Mouse (Mus musculus): ENCODE results near the gene Ggps1. TPM values are rescaled to one million over a fixed set of nuclear protein-coding genes. Genes with fewer than 3 reads are reported as not detected.

Ggps1 gene
- 79.2 and 83.9 TPM in 2 replicates for polyA plus RNA-seq (2015; fragmentation: Nextera tagmentation; extraction: Ambion mirVana)

DNA sequence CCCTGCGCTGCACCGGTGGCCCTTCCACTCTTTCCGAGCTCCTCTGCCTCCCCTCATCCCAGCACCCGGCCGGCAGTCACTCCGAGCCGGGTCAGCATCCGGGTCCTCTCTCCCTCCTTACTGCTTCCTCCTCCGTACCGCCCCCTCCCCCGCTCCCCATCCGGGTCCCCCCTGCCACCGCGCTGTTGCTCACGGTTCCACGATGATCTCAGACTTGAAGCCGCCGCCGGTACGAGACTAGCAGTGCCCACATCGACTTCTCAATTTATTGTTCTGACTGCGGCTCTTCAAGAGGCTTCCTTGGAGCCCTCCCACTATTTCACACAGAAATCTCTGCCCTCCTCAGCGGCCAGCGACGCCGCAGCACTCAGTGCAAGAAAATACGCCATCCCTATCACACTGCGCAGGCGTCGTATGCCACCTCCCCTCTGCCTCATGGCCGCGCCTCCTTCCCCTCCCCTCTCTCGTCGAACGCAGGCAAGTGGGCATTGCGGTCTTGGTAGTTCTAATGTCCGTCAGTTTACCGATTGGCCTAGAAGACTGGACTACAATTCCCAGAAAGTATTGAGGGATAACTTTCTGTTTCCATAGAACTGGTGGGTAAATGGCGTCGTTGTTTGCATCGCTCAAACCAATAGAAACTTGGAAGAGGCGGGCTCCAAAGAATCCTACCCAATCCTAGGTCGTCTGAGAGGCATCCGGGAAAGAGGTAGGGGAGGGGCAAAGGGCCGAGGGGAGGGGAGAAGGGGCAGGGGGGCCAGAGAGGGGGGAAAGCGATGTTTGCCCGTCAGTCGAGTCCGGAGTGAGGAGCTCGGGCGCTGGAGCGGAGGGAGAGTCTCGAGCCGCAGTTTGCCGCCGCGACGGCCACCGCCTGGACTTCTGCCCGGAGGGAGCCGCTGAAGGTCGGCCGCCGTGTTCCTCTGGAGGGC, at the start of gene Ggps1, which contains the start of gene Arid4b:
Gene Ggps1 (minus strand): TSS at position 476 of the 929 bp plus-strand sequence.
Gene Arid4b (plus strand): TSS at position 220 of the 929 bp plus-strand sequence.
- H3K9me3 ChIP-seq, result no peaks in the 10 kb centered on the region

DNA sequence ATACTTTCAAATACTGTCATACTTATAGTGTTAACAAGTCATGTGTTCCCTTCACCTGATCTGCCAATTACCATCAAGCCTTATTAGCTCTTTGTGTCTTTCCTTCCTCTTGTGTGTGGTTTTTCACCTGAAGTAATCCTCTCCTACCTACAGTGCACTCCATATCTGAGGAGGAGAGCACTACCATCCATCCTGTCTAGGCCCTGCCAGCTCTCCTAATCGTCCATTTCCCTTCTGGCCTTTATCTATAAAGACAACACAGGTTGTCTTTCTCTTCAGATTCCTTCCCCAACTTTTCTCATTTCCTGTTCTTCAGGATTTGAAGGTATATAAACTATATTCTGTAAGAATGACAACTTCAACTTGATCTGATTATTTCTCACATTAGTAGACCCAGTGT, 47.9 kb upstream of the Ggps1 start:
- no peak for ATAC-seq (ENCODE audit: low FRiP score)
- H3K9ac ChIP-seq, result no peak overlapping the region
- 79% methylated on average over 1 of the region's 1 CpGs for WGBS
- no peaks in the 10 kb centered on the region for H3K9me3 ChIP-seq
- H3K4me1 ChIP-seq (replicated peaks), result peaks cover 14% of the 10 kb centered on the region
- H3K4me2 ChIP-seq, result no peak overlapping the region
- H3K4me3 ChIP-seq, result no peak overlapping the region
- no peak overlapping the region for H3K27ac ChIP-seq
- H3K27me3 ChIP-seq, result no peaks in the 10 kb centered on the region
- no peaks in the 10 kb centered on the region for H3K36me3 ChIP-seq

More for the DNA sequence above, at the start of gene Ggps1, which contains the start of gene Arid4b:
- H3K27ac ChIP-seq, result peak within 1 kb of the TSS; percentile 98
- H3K27me3 ChIP-seq, result no peaks in the 10 kb centered on the region
- H3K4me1 ChIP-seq (replicated peaks), result peaks cover 43% of the 10 kb centered on the region
- WGBS, result under 1% methylated on average over 62 of the region's 64 CpGs
- H3K36me3 ChIP-seq, result no peaks in the 10 kb centered on the region
- ATAC-seq (ENCODE audit: low FRiP score), result peak; percentile 97
- H3K4me2 ChIP-seq, result peak within 1 kb of the TSS; percentile 84
- H3K9ac ChIP-seq, result peak within 1 kb of the TSS; percentile 99
- peak within 1 kb of the TSS; percentile 99 for H3K4me3 ChIP-seq

- H3K27ac ChIP-seq, result no peak overlapping the region
- no peak overlapping the region for H3K4me2 ChIP-seq
- no peaks in the 10 kb centered on the region for H3K27me3 ChIP-seq
- ATAC-seq (ENCODE audit: low FRiP score), result no peak
- no peaks in the 10 kb centered on the region for H3K9me3 ChIP-seq
- H3K4me3 ChIP-seq, result no peak overlapping the region
- H3K9ac ChIP-seq, result no peak overlapping the region
- WGBS, result 68% methylated on average over 2 of the region's 2 CpGs
- H3K4me1 ChIP-seq (replicated peaks), result peaks cover 14% of the 10 kb centered on the region
- H3K36me3 ChIP-seq, result no peaks in the 10 kb centered on the region
Measured at GRCm38 (mm10) chr13:14110154-14110873, 47.0 kb upstream of the Ggps1 start.

GRCm38 (mm10) chr13:14103026-14103425, 39.7 kb upstream of the Ggps1 start:
- H3K9me3 ChIP-seq, result no peaks in the 10 kb centered on the region
- H3K4me3 ChIP-seq, result no peak overlapping the region
- H3K9ac ChIP-seq, result no peak overlapping the region
- no peaks in the 10 kb centered on the region for H3K4me1 ChIP-seq (replicated peaks)
- H3K36me3 ChIP-seq, result no peaks in the 10 kb centered on the region
- 67% methylated on average over 1 of the region's 1 CpGs for WGBS
- no peaks in the 10 kb centered on the region for H3K27me3 ChIP-seq
- no peak overlapping the region for H3K4me2 ChIP-seq
- no peak for ATAC-seq (ENCODE audit: low FRiP score)
- H3K27ac ChIP-seq, result no peak overlapping the region

DNA sequence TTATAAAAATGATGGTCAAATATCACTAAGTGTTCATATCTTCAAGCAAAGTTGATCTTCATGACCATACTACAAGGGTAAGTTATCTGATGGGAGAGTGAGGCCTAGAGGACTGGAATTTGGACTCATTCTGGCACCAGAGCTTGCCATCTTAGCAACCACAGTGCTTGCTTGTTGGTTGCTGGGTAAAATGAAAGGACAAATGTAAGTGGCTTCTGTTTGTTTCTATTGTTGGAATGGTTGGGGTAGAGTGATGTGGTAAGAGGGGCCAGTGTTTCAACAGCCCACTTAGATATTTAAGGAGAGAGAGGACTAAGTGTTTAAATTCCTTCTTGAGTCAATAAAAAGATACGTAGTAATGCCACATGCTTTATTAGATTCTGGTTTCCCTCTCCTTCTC, 25.4 kb upstream of the Ggps1 start:
- Histone ChIP-seq H3K9ac (no peak overlapping the region), H3K27me3 (no peaks in the 10 kb centered on the region), H3K4me1 (replicated peaks) (no peaks in the 10 kb centered on the region), H3K4me2 (no peak overlapping the region), H3K36me3 (peaks cover 4% of the 10 kb centered on the region; the same call in 1 of the 2 replicates), H3K4me3 (no peak overlapping the region), H3K27ac (no peak overlapping the region), H3K9me3 (no peaks in the 10 kb centered on the region)
- WGBS, result 97% methylated on average over 1 of the region's 1 CpGs
- ATAC-seq (ENCODE audit: low FRiP score), result no peak

DNA sequence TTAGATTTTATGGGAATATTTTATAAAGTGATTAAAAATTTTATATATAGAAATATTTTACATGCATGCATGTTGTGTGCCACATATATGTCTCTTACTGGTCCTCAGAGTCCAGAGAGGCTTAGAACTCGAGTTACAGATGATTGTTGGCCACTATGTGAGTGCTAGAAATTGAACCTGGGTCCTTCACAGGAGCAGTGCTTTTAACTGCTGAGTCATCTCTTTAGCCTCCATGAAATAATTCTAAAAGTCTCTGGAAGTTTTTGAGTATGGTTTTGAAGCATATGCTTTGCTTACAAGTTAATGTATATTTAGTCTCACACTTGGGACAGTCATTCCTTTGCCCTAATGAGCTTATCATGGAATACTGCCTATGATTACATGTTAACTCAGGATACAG, 12.0 kb upstream of the Ggps1 start:
- Histone ChIP-seq H3K4me3 (no peak overlapping the region), H3K9ac (no peak overlapping the region), H3K9me3 (no peaks in the 10 kb centered on the region), H3K27ac (no peak overlapping the region), H3K4me2 (no peak overlapping the region), H3K36me3 (no peaks in the 10 kb centered on the region), H3K27me3 (no peaks in the 10 kb centered on the region), H3K4me1 (replicated peaks) (no peaks in the 10 kb centered on the region)
- no peak for ATAC-seq (ENCODE audit: low FRiP score)
- 91% methylated on average over 1 of the region's 1 CpGs for WGBS

DNA sequence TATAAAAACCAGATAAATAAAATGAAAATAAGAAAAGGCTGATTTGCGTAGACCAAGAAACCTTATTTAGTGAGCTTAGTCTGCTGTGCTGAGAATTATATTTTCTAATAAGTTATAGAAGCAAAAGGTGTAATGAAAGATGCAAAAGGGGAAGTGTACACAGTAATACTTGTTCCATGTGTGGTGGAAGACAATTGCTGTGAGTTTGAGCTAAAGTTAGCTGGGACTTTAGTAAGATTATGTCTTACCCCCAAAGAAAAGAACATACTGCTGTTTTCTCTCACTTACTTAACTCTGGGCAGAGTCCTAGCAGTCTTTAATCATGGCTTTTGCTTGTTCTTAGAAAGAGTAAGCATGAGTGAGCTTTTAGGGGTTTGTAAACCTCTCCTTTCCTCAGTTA, 11.1 kb upstream of the Ggps1 start:
- H3K4me1 ChIP-seq (replicated peaks), result no peaks in the 10 kb centered on the region
- no peaks in the 10 kb centered on the region for H3K27me3 ChIP-seq
- no peaks in the 10 kb centered on the region for H3K9me3 ChIP-seq
- H3K36me3 ChIP-seq, result no peaks in the 10 kb centered on the region
- no peak for ATAC-seq (ENCODE audit: low FRiP score)
- H3K4me2 ChIP-seq, result no peak overlapping the region
- no peak overlapping the region for H3K9ac ChIP-seq
- WGBS, result 100% methylated on average over 1 of the region's 1 CpGs
- no peak overlapping the region for H3K27ac ChIP-seq
- no peak overlapping the region for H3K4me3 ChIP-seq

DNA sequence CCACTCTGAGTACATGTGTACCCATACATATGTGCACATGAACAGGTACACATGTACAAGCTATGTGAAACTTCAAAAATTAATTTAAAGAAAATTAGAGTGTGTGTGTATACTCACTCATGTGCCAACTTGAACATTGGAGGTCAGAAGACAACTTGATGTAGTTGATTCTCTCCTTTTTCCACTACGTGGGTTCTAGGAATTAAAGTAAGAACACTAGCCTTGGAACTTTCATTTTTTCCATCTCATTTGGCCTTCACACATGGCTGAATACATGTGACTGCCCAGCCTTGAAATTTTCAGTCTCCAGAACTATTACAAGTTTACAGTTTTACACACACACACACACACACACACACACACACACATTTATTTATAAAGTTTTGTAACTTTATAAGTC, 6.0 kb upstream of the Ggps1 start:
- Histone ChIP-seq H3K27ac (no peak overlapping the region), H3K36me3 (0 out of 2 replicates have a peak, but pooled peaks cover 5% of the 10 kb centered on the region), H3K4me1 (replicated peaks) (peaks cover 29% of the 10 kb centered on the region), H3K9me3 (no peaks in the 10 kb centered on the region), H3K9ac (no peak overlapping the region), H3K27me3 (no peaks in the 10 kb centered on the region), H3K4me3 (no peak overlapping the region), H3K4me2 (no peak overlapping the region)
- no peak for ATAC-seq (ENCODE audit: low FRiP score)
- 76% methylated on average over 1 of the region's 1 CpGs for WGBS

DNA sequence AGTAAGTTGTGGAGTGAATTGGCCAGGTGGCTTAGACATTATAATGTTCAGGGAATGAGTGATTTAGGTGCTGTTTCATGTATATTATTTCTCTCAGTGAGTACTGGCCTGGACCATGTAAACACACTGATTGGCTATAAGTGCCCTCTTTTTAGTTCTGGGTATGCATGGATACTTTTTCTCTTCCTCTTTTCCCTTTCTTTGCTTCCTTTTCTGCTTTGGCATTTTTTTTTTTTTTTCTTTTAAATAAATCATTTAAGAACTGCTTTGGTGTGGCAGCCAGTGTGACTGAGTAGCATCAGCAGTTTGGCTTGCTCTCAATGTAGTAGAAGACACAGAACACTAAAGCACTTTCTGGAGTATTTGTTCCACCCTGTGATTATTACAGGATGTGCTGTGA, 4.7 kb upstream of the Ggps1 start:
- Histone ChIP-seq H3K27ac (no peak overlapping the region), H3K4me1 (replicated peaks) (peaks cover 29% of the 10 kb centered on the region), H3K36me3 (0 out of 2 replicates have a peak, but pooled peaks cover 5% of the 10 kb centered on the region), H3K27me3 (no peaks in the 10 kb centered on the region), H3K9ac (no peak overlapping the region), H3K9me3 (no peaks in the 10 kb centered on the region), H3K4me2 (no peak overlapping the region), H3K4me3 (no peak overlapping the region)
- no peak for ATAC-seq (ENCODE audit: low FRiP score)

GRCm38 (mm10) chr13:14065701-14066100, 2.4 kb upstream of the Ggps1 start:
- no peak for ATAC-seq (ENCODE audit: low FRiP score)
- Histone ChIP-seq H3K27me3 (no peaks in the 10 kb centered on the region), H3K4me2 (peak overlapping the region; percentile 15), H3K36me3 (0 out of 2 replicates have a peak, but pooled peaks cover 5% of the 10 kb centered on the region), H3K4me1 (replicated peaks) (peaks cover 45% of the 10 kb centered on the region), H3K27ac (no peak overlapping the region), H3K9me3 (no peaks in the 10 kb centered on the region), H3K4me3 (no peak overlapping the region), H3K9ac (no peak overlapping the region)
- 91% methylated on average over 1 of the region's 1 CpGs for WGBS

DNA sequence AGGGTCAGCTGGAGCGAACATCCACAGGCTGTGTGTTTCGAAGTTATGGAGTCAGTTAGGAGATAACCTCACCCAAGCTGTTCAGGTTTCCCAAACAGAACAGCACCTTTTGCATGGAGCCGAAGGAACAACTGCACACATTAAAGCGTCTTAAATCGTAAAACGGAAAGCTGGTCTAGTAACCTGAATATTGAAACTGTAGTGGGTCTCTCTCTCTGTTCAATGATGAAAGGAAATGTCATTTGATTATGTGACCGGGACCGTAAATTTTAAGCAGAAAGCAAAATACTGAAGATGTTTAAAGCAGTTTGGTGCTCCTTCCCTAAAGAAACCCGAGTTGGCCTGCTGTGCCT, 1.7 kb upstream of the Ggps1 start:
- Histone ChIP-seq H3K36me3 (0 out of 2 replicates have a peak, but pooled peaks cover 5% of the 10 kb centered on the region), H3K4me3 (peak overlapping the region; percentile 99), H3K27ac (peak overlapping the region; percentile 98), H3K27me3 (no peaks in the 10 kb centered on the region), H3K9ac (peak overlapping the region; percentile 99), H3K9me3 (no peaks in the 10 kb centered on the region), H3K4me2 (peak overlapping the region; percentile 77), H3K4me1 (replicated peaks) (peaks cover 49% of the 10 kb centered on the region)
- WGBS, result 19% methylated on average over 9 of the region's 9 CpGs
- no peak for ATAC-seq (ENCODE audit: low FRiP score)

DNA sequence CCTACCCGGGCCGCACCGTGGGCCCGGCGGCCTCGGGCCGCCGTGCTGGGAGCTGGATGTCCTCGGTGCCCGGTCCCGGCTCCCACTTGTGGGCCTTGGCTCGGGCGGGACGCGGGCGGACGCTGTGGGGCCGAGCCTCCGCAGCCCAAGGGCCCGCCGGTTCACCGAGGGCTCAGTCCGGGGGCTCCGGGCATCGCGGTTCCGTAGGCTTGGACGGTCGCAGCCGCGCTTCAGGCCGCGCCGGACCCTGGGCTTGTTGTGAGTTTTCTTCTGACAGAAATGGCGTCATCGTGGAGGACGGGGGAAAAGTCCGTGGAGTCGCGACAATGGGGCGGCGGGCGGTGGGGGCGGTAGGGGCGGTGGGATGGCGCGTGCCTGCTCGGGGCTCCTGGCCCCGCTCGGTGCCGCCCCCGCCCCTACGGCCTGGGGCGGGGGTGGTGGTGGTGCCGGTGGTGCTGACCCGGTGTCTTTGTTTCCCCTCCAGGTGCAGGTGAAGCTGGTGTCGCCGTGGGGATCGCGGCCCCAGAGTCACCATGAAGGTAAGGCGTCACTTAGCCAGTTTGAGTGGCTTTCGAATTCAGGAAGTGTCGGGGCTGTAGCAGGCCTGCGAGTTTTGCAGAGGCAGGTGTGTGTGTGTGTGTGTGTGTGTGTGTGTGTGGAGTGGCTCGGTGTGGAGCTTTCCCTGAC, 1.2 kb upstream of the Ggps1 start:
- under 1% methylated on average over 62 of the region's 65 CpGs for WGBS
- Histone ChIP-seq H3K36me3 (0 out of 2 replicates have a peak, but pooled peaks cover 5% of the 10 kb centered on the region), H3K9ac (peak overlapping the region; percentile 99), H3K4me3 (peak overlapping the region; percentile 99), H3K27ac (peak overlapping the region; percentile 98), H3K9me3 (no peaks in the 10 kb centered on the region), H3K4me1 (replicated peaks) (peaks cover 49% of the 10 kb centered on the region), H3K27me3 (no peaks in the 10 kb centered on the region), H3K4me2 (peak overlapping the region; percentile 77)
- peak; percentile 6; the same call in 1 of the 2 replicates for ATAC-seq (ENCODE audit: low FRiP score)

Measured in hindbrain, embryonic 13.5 days (tissue).